Mouse (Mus musculus): ENCODE measurements around the gene Rtkn. TPM values are rescaled to one million over a fixed set of nuclear protein-coding genes. Genes with fewer than 3 reads are reported as not detected.
A peak's percentile ranks its signal among the peaks of the same experiment; 100 is the strongest.

Rtkn gene
- total and polyA plus RNA-seq, 3 experiments: 0.47 to 1.3 (median 0.68) TPM

GRCm38 (mm10) chr6:83136291-83136880 is 1.1 kb downstream of the Rtkn start:
- no peak for DNase-seq (ENCODE audit: extremely low read depth)
- Histone ChIP-seq H3K27ac (ENCODE audit: insufficient read depth, low read depth) (no peak overlapping the region), H3K27me3 (replicated peaks) (peaks cover 2% of the 10 kb centered on the region), H3K4me1 (ENCODE audit: control insufficient read depth in 1 of 2, insufficient read depth in 2 of 2) (peaks cover 7 to 31% of the 10 kb centered on the region in 2 experiments; a peak in 3 of 4 replicates), H3K4me3 (replicated peaks in 1 of 3; ENCODE audit: low read depth in 2 of 3, low read length in 2 of 3, poor library complexity in 1 of 3) (no peak overlapping the region), H3K9me3 (replicated peaks; ENCODE audit: low read length) (no peaks in the 10 kb centered on the region), H3K9ac (ENCODE audit: insufficient read depth, low read depth) (no peak overlapping the region), H3K79me2 (replicated peaks; ENCODE audit: control insufficient read depth, extremely low read depth, insufficient read depth, poor library complexity, severe bottlenecking) (no peaks in the 10 kb centered on the region), H3K36me3 (replicated peaks in 1 of 2; ENCODE audit: control insufficient read depth in 1 of 2, insufficient read depth in 1 of 2, low read length in 1 of 2) (no peaks in the 10 kb centered on the region), H3K4me2 (ENCODE audit: insufficient read depth, low read depth, poor library complexity, severe bottlenecking) (no peak overlapping the region)
- TF ChIP-seq MYC (IDR thresholded peaks at IDR 0.05; ENCODE audit: low read depth, low read length) (no peak), TCF12 (IDR thresholded peaks at IDR 0.05; ENCODE audit: low read depth, low read length) (no peak)
- dilution Hi-C loops (cut with MboI; ENCODE audit: extremely low pct_ligation_motif_present, extremely low pct_unique_long_range_greater_than_20kb, low sequenced_read_pairs): no loop called here
- in situ Hi-C loops (cut with MboI; ENCODE audit: low pct_ligation_motif_present, low pct_unique_long_range_greater_than_20kb, low sequenced_read_pairs): no loop called here

GRCm38 (mm10) chr6:83136881-83137575 is 1.8 kb downstream of the Rtkn start:
- Histone ChIP-seq H3K27me3 (replicated peaks) (peaks cover 2% of the 10 kb centered on the region), H3K9me3 (replicated peaks; ENCODE audit: low read length) (no peaks in the 10 kb centered on the region), H3K4me2 (ENCODE audit: insufficient read depth, low read depth, poor library complexity, severe bottlenecking) (no peak overlapping the region), H3K4me1 (ENCODE audit: control insufficient read depth in 1 of 2, insufficient read depth in 2 of 2) (peaks cover 7 to 31% of the 10 kb centered on the region in 2 experiments; a peak in 3 of 4 replicates), H3K27ac (ENCODE audit: insufficient read depth, low read depth) (no peak overlapping the region), H3K36me3 (replicated peaks in 1 of 2; ENCODE audit: control insufficient read depth in 1 of 2, insufficient read depth in 1 of 2, low read length in 1 of 2) (no peaks in the 10 kb centered on the region), H3K4me3 (replicated peaks in 1 of 3; ENCODE audit: low read depth in 2 of 3, low read length in 2 of 3, poor library complexity in 1 of 3) (peak overlapping the region in 2 of 3 experiments; percentile 13 to 19), H3K9ac (ENCODE audit: insufficient read depth, low read depth) (no peak overlapping the region), H3K79me2 (replicated peaks; ENCODE audit: control insufficient read depth, extremely low read depth, insufficient read depth, poor library complexity, severe bottlenecking) (no peaks in the 10 kb centered on the region)
- TF ChIP-seq ELF1 (IDR thresholded peaks at IDR 0.05; ENCODE audit: low read depth, low read length) (no peak), USF1 (IDR thresholded peaks at IDR 0.05; ENCODE audit: low read depth, low read length) (no peak), IRF4 (IDR thresholded peaks at IDR 0.05; ENCODE audit: low read depth, low read length) (no peak), NRF1 (IDR thresholded peaks at IDR 0.05; ENCODE audit: low read depth, low read length) (no peak), CTCF (conservative IDR thresholded peaks at IDR 0.05 in 1 of 2, IDR thresholded peaks at IDR 0.05 in 1 of 2; ENCODE audit: low read depth in 2 of 2, low read length in 2 of 2) (no peak), MEF2A (IDR thresholded peaks at IDR 0.05; ENCODE audit: borderline replicate concordance, low read depth, low read length) (no peak), NELFE (IDR thresholded peaks at IDR 0.05; ENCODE audit: low read depth, low read length) (no peak), ZKSCAN1 (IDR thresholded peaks at IDR 0.05; ENCODE audit: borderline replicate concordance, low read depth, low read length) (no peak), HCFC1 (IDR thresholded peaks at IDR 0.05; ENCODE audit: low read depth, low read length) (no peak), PAX5 (IDR thresholded peaks at IDR 0.05; ENCODE audit: low read length) (no peak), POLR2AphosphoS2 (IDR thresholded peaks at IDR 0.05; ENCODE audit: low read depth, low read length) (no peak), ZMIZ1 (IDR thresholded peaks at IDR 0.05; ENCODE audit: low read depth, low read length) (no peak), JUND (conservative IDR thresholded peaks at IDR 0.05; ENCODE audit: low read depth, low read length) (no peak)
- in situ Hi-C loops (cut with MboI; ENCODE audit: low pct_ligation_motif_present, low pct_unique_long_range_greater_than_20kb, low sequenced_read_pairs): no loop called here
- dilution Hi-C loops (cut with MboI; ENCODE audit: extremely low pct_ligation_motif_present, extremely low pct_unique_long_range_greater_than_20kb, low sequenced_read_pairs): no loop called here
- no peak for DNase-seq (ENCODE audit: extremely low read depth)

Data from CH12.LX (cell line).